Mouse (Mus musculus) brain, embryonic 14.5 days (tissue): Measurements from ENCODE around the gene Cnn2.

ENCODE experiments used
- CTCF ChIP-seq: fragments of 200-500 bp; IDR thresholded peaks from 2 replicates; pipeline ENCODE4 v1.5.1; 2012; ENCODE audit warnings: inconsistent platforms, mild to moderate bottlenecking, moderate library complexity, borderline replicate concordance; ENCODE audit not compliant: insufficient read depth, insufficient read length; ENCODE audit errors: extremely low read depth
- POLR2A ChIP-seq: fragments of 200-500 bp; IDR thresholded peaks from 2 replicates; pipeline ENCODE4 v1.6.1; 2012; ENCODE audit warnings: mild to moderate bottlenecking, inconsistent platforms, borderline replicate concordance; ENCODE audit not compliant: poor library complexity, insufficient read depth, insufficient read length, severe bottlenecking; ENCODE audit errors: extremely low read depth

GRCm38 (mm10) chr10:80030191-80030590, 41.8 kb downstream of the Cnn2 start:
- TF ChIP-seq CTCF (no peak), POLR2A (no peak)
